Mouse (Mus musculus): ENCODE data around the gene Sh2b1.

GRCm38 (mm10) chr7:126501684-126502022, 26.4 kb upstream of the Sh2b1 start:
- no peak for TF ChIP-seq CTCF (IDR thresholded peaks at IDR 0.05; ENCODE audit: insufficient read depth, low read depth, low read length)
- TF ChIP-seq POLR2A (IDR thresholded peaks at IDR 0.05; ENCODE audit: insufficient read depth, low read depth, low read length), result no peak

Data from olfactory bulb, adult 2 months (tissue).